14 mouse cellular contexts compared by ENCODE assay signal in genomic region chr13:24220441-24220970, GRCm38 (mm10).
"Had no signal": no experiment of that assay in that cellular context is flagged by ENCODE, and none has a peak within 500 bp of the region (broad histone marks: within the 10 kb centered on the region; RNA-seq: fewer than 3 reads in every experiment).

No protein-coding gene starts in this region.

- ATAC-seq: liver, embryonic 12.5 days; liver, postnatal 0 days had no signal

- H3K4me3 ChIP-seq: layer of hippocampus, adult 2 months; limb, embryonic 10.5 days; liver, embryonic 12.5 days; midbrain, embryonic 10.5 days; myocyte; neural tube, embryonic 15.5 days had no signal

- H3K4me2 ChIP-seq: liver, embryonic 12.5 days; neural tube, embryonic 15.5 days had no signal

- DNase-seq: kidney, adult 18-20 months; kidney, postnatal 10 days; kidney, postnatal 4 days; liver, postnatal 0 days; midbrain, embryonic 14.5 days; right cerebral cortex, adult 18-20 months; right cerebral cortex, postnatal 25 days; thymus, postnatal 36 days had no signal

- H3K27ac ChIP-seq: layer of hippocampus, adult 2 months; limb, embryonic 10.5 days; liver, embryonic 12.5 days; midbrain, embryonic 10.5 days; neural tube, embryonic 15.5 days had no signal

- H3K9me3 ChIP-seq: limb, embryonic 10.5 days; liver, embryonic 12.5 days; midbrain, embryonic 10.5 days; neural tube, embryonic 15.5 days had no signal

- H3K36me3 ChIP-seq: limb, embryonic 10.5 days; liver, embryonic 12.5 days; midbrain, embryonic 10.5 days; neural tube, embryonic 15.5 days had no signal

- H3K9ac ChIP-seq: liver, embryonic 12.5 days; liver, postnatal 0 days; neural tube, embryonic 15.5 days had no signal

- H3K27me3 ChIP-seq: liver, embryonic 12.5 days; neural tube, embryonic 15.5 days had no signal
